Mouse (Mus musculus): ENCODE data around the gene Cacna1c. TPM values are rescaled to one million over a fixed set of nuclear protein-coding genes. Genes with fewer than 3 reads are reported as not detected.
"Not testable (repeated sequence)": the region's sequence is repeated elsewhere in the genome, so short reads cannot be mapped to it uniquely, and the experiment has no call there.

Cacna1c gene
- polyA plus RNA-seq, 1 experiment: 1.8 TPM

- 89% methylated on average over 10 of the region's 10 CpGs for WGBS
- DNase-seq (ENCODE audit: low read depth, low spot score): no peak
Observed at GRCm38 (mm10) chr6:119215040-119215613, 18.9 kb upstream of the Cacna1c start.

- no peak for DNase-seq (ENCODE audit: low read depth, low spot score)
- WGBS: 76% methylated on average over 6 of the region's 6 CpGs
Observed at GRCm38 (mm10) chr6:119214190-119214589, 18.0 kb upstream of the Cacna1c start.

- 90% methylated on average over 5 of the region's 5 CpGs for WGBS
Observed at GRCm38 (mm10) chr6:119213375-119213774, 17.2 kb upstream of the Cacna1c start.

GRCm38 (mm10) chr6:119206006-119206405 lies 9.8 kb upstream of the Cacna1c start:
- WGBS: 90% methylated on average over 7 of the region's 7 CpGs
- not testable (repeated sequence) for DNase-seq (ENCODE audit: low read depth, low spot score)

More at GRCm38 (mm10) chr6:119213375-119213774, 17.2 kb upstream of the Cacna1c start:
- DNase-seq (ENCODE audit: low read depth, low spot score): no peak

GRCm38 (mm10) chr6:119204915-119205314 lies 8.7 kb upstream of the Cacna1c start:
- DNase-seq (ENCODE audit: low read depth, low spot score): no peak
- 87% methylated on average over 3 of the region's 3 CpGs for WGBS

- no peak for DNase-seq (ENCODE audit: low read depth, low spot score)
Observed at GRCm38 (mm10) chr6:119204286-119204685, 8.1 kb upstream of the Cacna1c start.

GRCm38 (mm10) chr6:119201575-119201974 lies 5.4 kb upstream of the Cacna1c start:
- no peak for DNase-seq (ENCODE audit: low read depth, low spot score)
- 87% methylated on average over 4 of the region's 4 CpGs for WGBS

More at GRCm38 (mm10) chr6:119204286-119204685, 8.1 kb upstream of the Cacna1c start:
- 93% methylated on average over 7 of the region's 7 CpGs for WGBS

GRCm38 (mm10) chr6:119200362-119200761 lies 4.1 kb upstream of the Cacna1c start:
- WGBS: 44% methylated on average over 5 of the region's 5 CpGs

GRCm38 (mm10) chr6:119199274-119199879 lies 3.2 kb upstream of the Cacna1c start:
- WGBS: 70% methylated on average over 8 of the region's 8 CpGs
- no peak for DNase-seq (ENCODE audit: low read depth, low spot score)

More at GRCm38 (mm10) chr6:119200362-119200761, 4.1 kb upstream of the Cacna1c start:
- peak; percentile 52 for DNase-seq (ENCODE audit: low read depth, low spot score)

GRCm38 (mm10) chr6:119198534-119199273 lies 2.5 kb upstream of the Cacna1c start:
- 69% methylated on average over 15 of the region's 15 CpGs for WGBS

GRCm38 (mm10) chr6:119194601-119195000 lies 1.6 kb downstream of the Cacna1c start:
- 78% methylated on average over 7 of the region's 7 CpGs for WGBS
- DNase-seq (ENCODE audit: low read depth, low spot score): no peak

More at GRCm38 (mm10) chr6:119198534-119199273, 2.5 kb upstream of the Cacna1c start:
- no peak for DNase-seq (ENCODE audit: low read depth, low spot score)

GRCm38 (mm10) chr6:119194161-119194560 lies 2.1 kb downstream of the Cacna1c start:
- 85% methylated on average over 9 of the region's 9 CpGs for WGBS
- no peak for DNase-seq (ENCODE audit: low read depth, low spot score)

GRCm38 (mm10) chr6:119193571-119194154 lies 2.6 kb downstream of the Cacna1c start:
- no peak for DNase-seq (ENCODE audit: low read depth, low spot score)
- 74% methylated on average over 15 of the region's 15 CpGs for WGBS

- no peak for DNase-seq (ENCODE audit: low read depth, low spot score)
- 89% methylated on average over 4 of the region's 4 CpGs for WGBS
Observed at GRCm38 (mm10) chr6:119191478-119191877, 4.7 kb downstream of the Cacna1c start.

GRCm38 (mm10) chr6:119187631-119188030 lies 8.6 kb downstream of the Cacna1c start:
- no peak for DNase-seq (ENCODE audit: low read depth, low spot score)
- WGBS: 59% methylated on average over 6 of the region's 6 CpGs

- 77% methylated on average over 8 of the region's 8 CpGs for WGBS
- DNase-seq (ENCODE audit: low read depth, low spot score): no peak
Observed at GRCm38 (mm10) chr6:119186658-119187057, 9.6 kb downstream of the Cacna1c start.

GRCm38 (mm10) chr6:119183781-119184180 lies 12.4 kb downstream of the Cacna1c start:
- 81% methylated on average over 3 of the region's 3 CpGs for WGBS
- DNase-seq (ENCODE audit: low read depth, low spot score): no peak

GRCm38 (mm10) chr6:119182211-119182610 lies 14.0 kb downstream of the Cacna1c start:
- 84% methylated on average over 9 of the region's 9 CpGs for whole genome bisulfite sequencing

GRCm38 (mm10) chr6:119180188-119180587 lies 16.0 kb downstream of the Cacna1c start:
- WGBS: 87% methylated on average over 2 of the region's 2 CpGs
- DNase-seq (ENCODE audit: low read depth, low spot score): no peak

More at GRCm38 (mm10) chr6:119182211-119182610, 14.0 kb downstream of the Cacna1c start:
- DNase-seq (ENCODE audit: low read depth, low spot score): no peak

GRCm38 (mm10) chr6:119177101-119177500 lies 19.1 kb downstream of the Cacna1c start:
- no peak for DNase-seq (ENCODE audit: low read depth, low spot score)

More at GRCm38 (mm10) chr6:119177101-119177500, 19.1 kb downstream of the Cacna1c start:
- WGBS: 70% methylated on average over 8 of the region's 8 CpGs
